Mouse (Mus musculus): ENCODE results near the gene Itga1. TPM values are rescaled to one million over a fixed set of nuclear protein-coding genes. Genes with fewer than 3 reads are reported as not detected.

Gene Itga1
- polyA plus RNA-seq (2012; ENCODE audit: low replicate concordance), result 0.31 and 1.1 TPM in 2 replicates

DNA sequence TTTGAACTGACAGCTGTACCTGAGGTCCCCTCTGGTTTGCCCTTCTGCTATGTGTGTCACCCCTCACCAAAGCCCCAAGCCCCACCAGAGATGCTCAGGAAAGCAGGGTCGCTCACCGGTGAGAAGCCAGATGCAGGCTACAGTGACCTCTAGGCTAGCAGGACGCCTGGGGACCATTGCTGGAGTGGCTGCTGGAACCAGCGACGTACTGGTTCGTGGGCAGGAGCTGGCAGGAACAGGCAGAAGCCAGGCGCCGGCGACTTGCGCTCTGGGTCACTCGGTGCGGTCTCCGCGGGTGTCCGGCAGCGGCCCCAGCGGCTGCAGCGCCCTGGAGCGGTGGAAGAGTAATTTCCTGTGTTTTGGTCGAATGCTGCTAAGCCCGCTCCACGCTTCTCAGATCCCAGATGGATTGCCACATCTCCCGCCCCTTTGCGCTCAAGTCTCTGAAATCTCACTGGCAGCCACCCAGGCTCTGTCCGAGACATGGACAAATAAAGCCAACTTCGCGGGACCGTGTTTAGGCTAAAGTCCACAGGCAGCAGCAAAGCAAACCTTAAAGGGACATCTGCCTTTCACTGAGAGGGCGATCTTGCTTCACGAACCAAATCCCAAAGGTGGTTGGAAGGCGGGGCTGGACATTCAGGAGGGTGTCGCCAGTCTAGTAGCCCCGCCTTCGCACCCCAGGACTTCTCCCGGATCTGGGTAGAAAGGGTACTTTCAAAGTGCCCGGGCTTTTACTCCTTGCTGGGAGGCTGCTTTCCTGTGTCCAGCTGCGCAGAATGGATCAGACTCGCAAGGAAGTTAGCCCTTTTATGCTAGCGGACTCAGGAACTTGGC, at the start of gene Itga1, which contains the start of gene Gm49395:
Itga1 (minus strand) TSS at position 610 of the 837 bp plus-strand sequence.
Gm49395 (minus strand) TSS at position 567 of the 837 bp plus-strand sequence.

DNA sequence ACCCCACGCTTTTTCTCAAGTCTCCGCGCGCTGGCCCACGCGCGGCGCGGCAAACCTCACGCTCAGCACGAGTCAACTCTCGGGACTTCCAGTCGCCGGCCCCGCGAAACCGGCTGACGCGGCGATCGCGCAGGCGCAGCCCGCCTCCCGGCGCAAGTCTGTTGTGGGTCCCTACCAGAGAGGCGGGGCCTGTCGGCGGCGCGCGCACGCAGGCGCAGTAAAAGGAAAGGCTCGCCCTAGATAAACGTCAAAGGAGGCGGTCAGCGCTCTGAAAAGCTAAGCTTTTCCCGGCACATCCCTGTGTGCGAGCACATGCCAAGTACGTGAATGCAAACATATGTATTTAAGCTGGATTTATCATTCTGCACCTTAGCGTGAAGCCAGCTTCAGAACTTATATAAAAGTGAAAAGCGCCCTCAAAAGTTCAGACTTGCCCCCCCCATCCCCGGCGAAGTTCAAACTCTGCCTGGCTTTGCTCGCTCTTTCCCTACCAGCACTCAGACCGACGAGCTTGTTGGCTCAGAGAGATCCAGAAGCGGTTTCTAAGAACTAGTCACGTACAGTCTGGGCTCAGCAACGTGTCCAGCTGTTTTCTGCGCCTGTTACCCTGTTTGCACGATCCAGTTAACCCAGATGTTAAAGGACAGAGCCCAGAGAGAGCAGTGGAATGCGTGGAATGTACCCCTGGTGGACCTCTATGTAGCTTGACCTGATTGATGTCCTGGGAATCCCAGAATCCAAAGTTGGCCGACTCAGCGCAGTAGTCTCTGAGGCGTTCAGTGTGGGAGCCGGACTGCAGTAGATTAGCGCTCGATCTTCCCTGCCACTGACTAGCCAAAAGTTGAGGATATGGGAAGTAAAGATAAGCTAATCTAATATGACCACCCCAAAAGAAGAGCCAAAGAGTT, 11.4 kb downstream of the Itga1 start, which contains the start of gene Pelo:
Pelo (minus strand) TSS at position 118 of the 908 bp plus-strand sequence.

DNA sequence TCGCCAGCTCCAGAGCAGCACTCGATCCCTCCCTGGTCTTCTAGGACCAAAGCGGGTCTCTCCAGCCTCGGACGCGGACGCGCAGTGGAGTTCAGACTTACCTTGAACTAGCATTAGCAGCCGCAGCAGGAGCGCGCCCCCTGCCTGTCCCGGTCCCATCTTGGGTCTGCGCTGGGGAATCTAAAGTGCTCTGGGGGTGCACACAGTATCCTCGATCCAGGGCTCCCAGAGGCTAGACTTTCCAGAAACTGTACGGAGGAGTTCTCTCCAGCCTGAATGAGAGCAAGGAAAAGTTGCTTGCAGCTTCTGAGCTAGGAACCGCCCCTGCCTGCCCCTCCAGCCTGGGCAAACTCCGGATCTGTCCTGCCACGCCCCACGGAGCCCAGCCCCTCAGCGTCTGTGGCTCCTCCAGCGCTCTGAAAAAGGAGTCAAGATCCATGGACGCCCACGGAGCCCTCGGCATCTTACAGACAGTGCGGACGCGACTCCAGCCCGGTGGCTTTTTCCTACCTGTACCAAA, 169.9 kb downstream of the Itga1 start, which contains the start of gene Itga2:
Itga2 (minus strand) TSS at position 326 of the 520 bp plus-strand sequence.

Other genes with a start within 250 kb of the Itga1 start
- gene Itga2, start 169.9 kb downstream of the Itga1 start, polyA plus RNA-seq (2012; ENCODE audit: low replicate concordance), result 0.55 and 0.79 TPM in 2 replicates
- 10.9 and 17.4 TPM in 2 replicates for gene Pelo, start 11.8 kb downstream of the Itga1 start, polyA plus RNA-seq (2012; ENCODE audit: low replicate concordance)
- gene Gm49395, start within 50 bp of the Itga1 start, polyA plus RNA-seq (2012; ENCODE audit: low replicate concordance), result 3.9 and 6.8 TPM in 2 replicates